Mouse (Mus musculus) spleen, adult 2 months (tissue): ENCODE measurements around the gene Tlcd1.

Experiments
- CTCF ChIP-seq: fragments of 200-500 bp; IDR thresholded peaks from 2 replicates; pipeline ENCODE4 v1.5.1; 2011; ENCODE audit warnings: mild to moderate bottlenecking, inconsistent platforms; ENCODE audit not compliant: insufficient read depth, insufficient read length, insufficient replicate concordance; ENCODE audit errors: extremely low read depth
- POLR2A ChIP-seq: fragments of 200-500 bp; IDR thresholded peaks from 2 replicates; pipeline ENCODE4 v1.6.1; 2011; ENCODE audit warnings: low read depth, low read length, inconsistent platforms

GRCm38 (mm10) chr11:78163045-78163444 lies 13.5 kb upstream of the Tlcd1 start:
- TF ChIP-seq POLR2A (no peak), CTCF (no peak)
